Mouse (Mus musculus) adrenal gland (tissue): ENCODE measurements at regions not wholly inside any gene's neighbourhood (a gene's known extent, or its start where the extent isn't known, plus 50 kb on each side); places are given as distances from the start of the nearest gene placed in this dataset.

Experiments
- intact Hi-C: fragments of 180-260 bp; cut with DNase I; formaldehyde crosslinking; loops from one replicate; pipeline ENCODE4 v1.15.1; 2025

DNA sequence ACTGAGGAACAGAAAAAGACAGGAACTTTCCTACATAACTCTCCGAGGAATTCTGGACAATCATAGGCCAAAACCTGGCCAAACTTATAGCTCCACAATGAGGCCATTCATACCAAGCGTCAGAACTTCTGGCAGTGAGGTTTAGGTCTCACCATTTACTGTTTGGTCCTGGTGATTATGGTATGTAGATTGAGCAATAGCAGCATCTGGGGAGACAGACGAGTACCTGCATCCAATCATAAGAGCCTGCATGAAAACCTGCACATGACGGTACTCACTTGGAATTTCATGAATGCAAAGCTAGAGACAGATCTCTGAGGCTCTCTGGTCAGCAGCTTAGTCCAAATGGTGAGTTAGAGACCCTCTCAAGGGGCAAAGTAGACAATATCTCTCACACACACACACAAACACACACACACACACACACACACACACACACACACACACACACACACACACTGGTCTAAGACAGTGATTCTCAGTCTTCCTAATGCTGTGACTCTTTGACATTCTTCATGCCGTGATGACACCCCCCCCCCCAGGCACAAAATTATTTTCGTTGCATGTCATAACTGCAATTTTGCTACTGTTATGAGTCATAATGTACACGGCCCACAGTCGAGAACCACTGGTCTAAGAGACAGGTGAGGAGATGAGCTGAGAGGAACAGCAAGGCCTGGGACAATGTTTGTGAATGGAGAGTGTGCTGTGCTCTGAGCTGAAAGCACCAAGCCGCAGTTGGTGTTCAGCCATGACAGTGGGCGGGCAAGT is 522.6 kb upstream of the Atp11b start:
- intact Hi-C loops: no loop called here

DNA sequence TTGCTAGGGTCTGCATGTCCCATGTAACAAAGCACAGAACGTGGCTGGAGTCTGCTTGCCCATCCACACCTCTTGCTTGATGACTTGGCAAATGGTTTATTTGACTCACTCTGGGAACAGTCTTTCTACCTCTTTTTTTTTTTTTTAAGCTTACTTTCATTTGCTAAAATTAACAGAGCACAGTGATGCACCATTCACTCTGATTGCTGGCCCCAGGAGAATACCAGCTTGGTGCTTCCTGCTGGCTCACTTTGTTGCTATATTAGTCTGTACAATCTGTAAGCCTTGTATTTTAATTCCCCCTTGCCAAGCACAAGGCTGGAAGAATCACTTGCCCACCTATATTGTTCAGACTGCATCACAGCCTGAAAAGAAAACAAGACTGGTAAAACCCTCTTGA is 521.4 kb upstream of the Atp11b start:
- intact Hi-C loops: no loop called here

DNA sequence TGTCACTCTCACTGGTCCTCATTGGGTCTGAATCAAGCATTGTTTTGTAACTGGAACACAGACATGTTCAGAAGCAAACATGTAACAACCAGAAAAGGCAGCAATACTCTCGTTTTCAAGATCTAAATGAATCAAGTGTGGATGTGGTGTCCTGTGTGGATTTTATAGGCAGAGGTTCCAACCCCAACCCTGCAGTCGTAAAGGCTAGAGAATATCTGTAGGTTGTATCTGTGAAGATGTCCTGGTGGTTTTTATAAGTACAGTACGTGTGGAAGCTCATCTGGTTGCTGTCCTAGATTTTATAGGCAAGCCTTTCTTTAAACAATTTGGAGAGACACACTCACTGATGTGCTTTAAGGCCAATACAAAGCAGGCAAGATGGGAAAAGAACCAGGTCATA is 518.8 kb upstream of the Atp11b start:
- intact Hi-C loops: no loop called here

GRCm38 (mm10) chr3:35235772-35236171 is 518.1 kb upstream of the Atp11b start:
- intact Hi-C loops: no loop called here

GRCm38 (mm10) chr3:35237342-35237741 is 516.6 kb upstream of the Atp11b start:
- intact Hi-C loops: no loop called here

GRCm38 (mm10) chr3:35242349-35242748 is 511.6 kb upstream of the Atp11b start:
- intact Hi-C loops: no loop called here

GRCm38 (mm10) chr3:35242871-35243529 is 510.9 kb upstream of the Atp11b start:
- intact Hi-C loops: no loop called here

DNA sequence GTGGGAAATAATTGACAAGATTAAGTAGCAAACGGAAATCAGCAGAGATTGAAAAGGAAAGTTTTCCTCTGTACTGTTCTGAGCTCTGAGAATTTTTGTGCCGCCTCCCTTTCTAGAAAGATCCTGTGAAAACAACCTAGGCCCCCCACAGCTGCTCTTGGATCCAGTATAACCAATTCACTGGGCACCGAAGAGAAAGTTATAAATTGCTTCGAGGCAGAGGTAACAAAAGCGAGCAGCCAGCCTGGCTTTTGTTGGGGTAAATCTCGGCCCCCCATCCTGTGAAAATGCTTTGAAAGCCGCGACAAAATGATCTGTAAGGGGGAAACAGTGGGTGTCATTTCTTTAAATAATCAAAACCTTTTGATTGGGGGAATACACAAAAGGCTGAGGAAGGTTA is 508.9 kb upstream of the Atp11b start:
- intact Hi-C loops: no loop called here

DNA sequence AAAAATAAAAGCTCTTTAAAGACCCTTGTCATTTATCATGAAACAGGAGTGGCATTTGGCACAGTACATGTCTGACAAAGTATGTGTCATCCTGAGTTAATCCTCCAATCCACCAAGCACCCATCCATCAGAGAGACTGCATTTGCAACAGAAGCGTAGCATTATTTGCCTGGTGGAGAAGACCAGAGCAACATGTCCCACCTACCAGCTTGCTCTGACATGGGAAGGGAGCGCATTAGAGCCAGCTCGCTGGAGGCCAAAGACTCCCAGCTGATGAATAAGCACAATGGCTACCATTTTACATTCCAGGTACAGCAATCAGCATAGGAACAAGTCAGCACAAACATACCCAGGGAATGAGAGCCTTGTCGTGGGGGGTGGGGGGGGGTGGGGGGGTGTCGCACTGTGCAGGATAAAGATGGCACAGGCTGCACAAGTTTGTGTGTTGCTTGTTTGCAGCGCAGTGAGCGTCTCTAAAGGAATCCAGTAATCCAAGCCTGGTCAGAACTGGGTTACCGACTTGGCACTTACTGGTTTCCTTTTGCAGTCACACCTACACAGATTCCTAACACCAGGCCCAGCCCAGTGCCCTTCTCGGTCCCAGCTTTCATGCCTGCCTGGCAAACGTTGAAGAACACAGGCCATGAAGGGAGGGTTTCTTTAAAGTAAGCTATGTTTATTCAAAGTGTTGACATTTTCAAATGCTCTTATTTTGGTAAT is 507.8 kb upstream of the Atp11b start:
- intact Hi-C loops: no loop called here

GRCm38 (mm10) chr3:35249160-35249559 is 504.7 kb upstream of the Atp11b start:
- intact Hi-C loops: no loop called here

DNA sequence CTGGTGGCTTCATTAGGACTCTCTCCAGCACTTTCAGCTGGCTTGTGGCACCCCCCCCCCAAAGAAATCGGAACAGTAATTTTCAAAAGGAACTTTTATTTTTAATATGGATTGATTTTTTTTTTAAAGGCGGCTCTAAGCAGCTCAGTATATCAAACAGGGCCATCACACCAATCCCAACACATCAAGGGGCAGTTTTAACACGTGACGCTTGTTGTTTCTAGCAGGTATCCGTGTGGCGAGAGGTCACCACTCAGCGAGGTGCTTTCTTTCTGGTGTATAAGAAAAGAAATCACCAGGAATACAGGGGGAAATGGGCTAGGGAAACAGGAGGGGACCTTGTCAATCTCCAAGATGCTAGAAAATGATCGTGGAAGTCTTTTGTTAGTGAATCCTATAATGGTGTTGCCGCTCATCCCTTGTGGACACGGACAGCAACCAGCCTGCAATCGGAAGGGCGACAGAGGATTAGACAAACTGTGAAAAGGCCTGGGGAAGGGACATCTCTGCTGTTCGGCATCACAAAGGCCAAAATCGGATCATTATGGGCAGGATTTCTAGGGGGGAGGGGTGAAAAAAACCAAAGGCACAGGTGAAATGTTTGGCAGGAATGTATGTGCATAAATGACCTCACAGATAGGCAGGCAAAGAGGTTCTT is 503.7 kb upstream of the Atp11b start:
- intact Hi-C loops: no loop called here

DNA sequence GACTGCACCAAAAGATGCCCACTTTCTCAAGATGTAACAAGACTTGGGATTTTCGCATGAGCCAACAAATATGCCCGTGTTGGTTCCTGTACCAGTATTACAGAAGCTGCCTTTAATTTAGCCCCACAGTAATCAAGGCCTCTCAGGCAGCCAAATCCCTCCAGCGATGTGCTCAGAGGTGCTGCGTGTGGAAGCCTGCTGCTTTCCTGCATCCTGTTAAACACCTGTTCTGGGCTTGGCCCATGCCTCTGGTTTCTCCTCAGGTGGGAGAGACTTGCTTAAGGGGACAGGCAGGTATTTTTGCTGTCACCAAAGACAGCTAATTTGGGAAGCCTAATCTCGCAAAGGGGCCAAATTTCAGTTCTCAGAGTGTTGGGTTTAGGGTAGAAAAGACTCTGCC is 500.0 kb upstream of the Atp11b start:
- intact Hi-C loops: no loop called here

DNA sequence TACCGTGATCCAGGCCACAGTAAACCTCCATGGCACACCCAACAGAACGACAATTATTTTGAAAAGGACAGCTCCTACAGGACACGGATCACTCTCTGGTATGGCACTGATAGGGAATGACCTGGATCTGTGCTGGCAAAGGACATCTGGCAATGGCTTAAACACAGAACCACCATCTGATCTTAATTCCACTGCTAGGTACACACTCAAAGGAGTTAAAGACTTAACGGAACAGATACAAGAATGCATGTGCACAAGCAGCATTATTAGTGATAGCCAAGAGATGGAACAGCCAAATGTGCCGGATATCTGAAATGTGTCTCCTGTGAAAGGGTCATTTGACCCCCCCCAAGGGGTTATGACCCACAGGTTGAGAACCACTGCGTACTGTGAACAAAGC is 493.0 kb upstream of the Atp11b start:
- intact Hi-C loops: no loop called here

- intact Hi-C loops: no loop called here
Observed at GRCm38 (mm10) chr3:35268949-35269348, 485.0 kb upstream of the Atp11b start.

DNA sequence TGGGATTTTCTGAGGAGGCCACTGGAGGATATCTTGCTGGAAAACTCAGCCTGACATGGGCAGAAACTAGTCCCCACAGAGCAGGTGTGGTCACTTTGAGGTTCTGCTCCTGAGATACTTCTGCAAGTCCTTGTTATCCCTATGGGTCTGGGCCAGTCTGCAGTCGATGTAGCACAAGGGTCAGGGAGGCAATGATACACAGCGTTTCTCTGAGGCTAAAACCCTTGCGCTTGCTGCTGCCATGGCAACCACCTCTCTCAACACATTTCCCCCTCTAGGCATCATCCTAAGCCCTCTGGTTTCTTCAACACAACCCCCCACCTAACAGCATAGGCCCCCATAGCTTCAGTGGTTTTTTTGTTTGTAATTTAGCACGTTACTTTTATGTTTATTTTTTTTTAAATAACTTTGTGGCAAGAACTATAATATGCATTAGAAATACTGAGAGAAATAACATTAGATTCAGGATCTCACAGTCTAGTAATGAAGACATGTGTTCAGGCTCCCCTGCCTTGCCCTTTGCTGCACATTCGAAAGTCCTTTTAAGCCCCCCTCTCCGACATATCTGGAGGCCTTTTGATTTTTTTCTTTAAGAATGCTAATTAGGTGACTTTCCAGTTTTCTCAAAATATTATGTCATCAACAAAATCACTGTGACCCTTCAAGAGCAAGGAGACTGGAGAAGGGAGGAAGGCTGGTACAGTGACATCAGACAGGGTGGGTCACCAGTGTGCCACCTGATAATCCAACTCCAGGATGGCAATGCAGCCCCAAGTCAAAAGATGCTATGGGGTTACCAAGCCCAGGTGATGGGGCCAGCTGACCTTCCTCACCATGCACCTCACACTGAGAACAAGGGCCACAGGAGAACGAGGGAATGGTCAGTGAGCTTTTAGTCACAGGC is 483.7 kb upstream of the Atp11b start:
- intact Hi-C loops: no loop called here

- intact Hi-C loops: no loop called here
Observed at GRCm38 (mm10) chr3:35273546-35273945, 480.4 kb upstream of the Atp11b start.

GRCm38 (mm10) chr3:35280981-35281380 is 472.9 kb upstream of the Atp11b start:
- intact Hi-C loops: no loop called here

GRCm38 (mm10) chr3:35282106-35282505 is 471.8 kb upstream of the Atp11b start:
- intact Hi-C loops: no loop called here

DNA sequence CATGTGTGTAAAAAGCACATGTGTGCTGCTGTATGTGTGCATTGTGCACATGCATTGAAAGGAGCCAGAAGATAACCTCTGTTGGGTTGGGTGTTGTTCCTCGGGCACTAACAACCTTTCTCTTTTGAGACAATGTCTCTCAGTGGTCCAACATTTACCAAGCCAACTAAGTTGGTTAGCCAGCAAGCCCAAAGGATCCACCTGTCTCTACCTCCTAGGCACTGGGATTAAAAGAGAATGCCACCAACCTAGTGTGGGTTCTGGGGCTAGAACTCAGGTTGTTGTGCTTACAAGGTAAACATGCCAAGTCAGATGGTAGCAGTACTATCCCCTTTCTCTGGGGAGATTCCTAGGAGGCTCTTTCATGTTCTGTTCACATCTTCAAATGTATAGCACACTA is 459.1 kb upstream of the Atp11b start:
- intact Hi-C loops: no loop called here

- intact Hi-C loops: no loop called here
Observed at GRCm38 (mm10) chr3:35295746-35296145, 458.2 kb upstream of the Atp11b start.

- intact Hi-C loops: no loop called here
Observed at GRCm38 (mm10) chr3:35299036-35299435, 454.9 kb upstream of the Atp11b start.
